Comparison of ENCODE assay signal across 23 mouse cellular contexts in genomic region chr8:83285391-83285790, GRCm38 (mm10). TPM values are rescaled to one million over a fixed set of nuclear protein-coding genes. Genes with fewer than 3 reads are reported as not detected.
"Had no signal": no experiment of that assay in that cellular context is flagged by ENCODE, and none has a peak within 500 bp of the region (broad histone marks: within the 10 kb centered on the region; RNA-seq: fewer than 3 reads in every experiment).

No protein-coding gene starts in this region.

- ATAC-seq: lung, postnatal 0 days; midbrain, embryonic 15.5 days had no signal

- H3K27ac ChIP-seq: kidney, embryonic 15.5 days; liver, embryonic 13.5 days; midbrain, embryonic 10.5 days; midbrain, embryonic 15.5 days; neural tube, embryonic 12.5 days; neural tube, embryonic 15.5 days; stomach, embryonic 15.5 days had no signal

- DNase-seq: kidney, adult 11 months; kidney, adult 8-10 months; kidney, postnatal 10 days; kidney, postnatal 36 days; liver, embryonic 13.5 days; lung, adult 2 months; lung, postnatal 36 days; right cerebral cortex, postnatal 25 days; spleen, adult 18-20 months; thymus, postnatal 25 days had no signal

- H3K36me3 ChIP-seq: kidney, embryonic 15.5 days; liver, embryonic 13.5 days; midbrain, embryonic 10.5 days; midbrain, embryonic 15.5 days; neural tube, embryonic 12.5 days; neural tube, embryonic 15.5 days; stomach, embryonic 15.5 days had no signal

- H3K4me3 ChIP-seq: kidney, embryonic 15.5 days; liver, embryonic 13.5 days; megakaryocyte, embryonic 14.5 days; midbrain, embryonic 10.5 days; midbrain, embryonic 15.5 days; neural tube, embryonic 12.5 days; neural tube, embryonic 15.5 days; stomach, embryonic 15.5 days had no signal

- H3K9me3 ChIP-seq: kidney, embryonic 15.5 days; liver, embryonic 13.5 days; midbrain, embryonic 10.5 days; midbrain, embryonic 15.5 days; neural tube, embryonic 12.5 days; neural tube, embryonic 15.5 days; stomach, embryonic 15.5 days had no signal

- H3K4me2 ChIP-seq: kidney, embryonic 15.5 days; liver, embryonic 13.5 days; midbrain, embryonic 15.5 days; neural tube, embryonic 12.5 days; neural tube, embryonic 15.5 days; stomach, embryonic 15.5 days had no signal

- H3K4me1 ChIP-seq: liver, embryonic 13.5 days had no signal

- H3K9ac ChIP-seq: kidney, embryonic 15.5 days; liver, embryonic 13.5 days; midbrain, embryonic 15.5 days; neural tube, embryonic 12.5 days; neural tube, embryonic 15.5 days; stomach, embryonic 15.5 days had no signal

RNA-seq across cellular contexts. Expression of gene Ucp1, which starts 4.8 kb away (rescaled TPM):
- total RNA-seq: layer of hippocampus, adult 18-20 months; left cerebral cortex, postnatal 25 days had no signal
- polyA plus RNA-seq: kidney, embryonic 15.5 days; limb, embryonic 11.5 days; liver, adult 2 months; liver, embryonic 13.5 days; liver, embryonic 16.5 days; midbrain, embryonic 10.5 days; stomach, embryonic 15.5 days had no signal
